Mouse (Mus musculus) ES-E14 (cell line): ENCODE data around the gene Sv2c.

ENCODE experiments used
- CHD2 ChIP-seq: IDR thresholded peaks from 2 replicates; pipeline ENCODE4 v1.6.1; 2014; ENCODE audit warnings: mild to moderate bottlenecking, low read depth, low read length, inconsistent platforms
- HCFC1 ChIP-seq: IDR thresholded peaks from 2 replicates; pipeline ENCODE4 v1.6.1; 2012; ENCODE audit warnings: low read length, inconsistent platforms, borderline replicate concordance; ENCODE audit not compliant: insufficient read depth
- MAFK ChIP-seq: IDR thresholded peaks from 2 replicates; pipeline ENCODE4 v1.6.1; 2014; ENCODE audit warnings: mild to moderate bottlenecking, low read depth, low read length, inconsistent platforms; ENCODE audit not compliant: insufficient read depth
- ZC3H11A ChIP-seq: IDR thresholded peaks from 2 replicates; pipeline ENCODE4 v1.6.1; 2012; ENCODE audit warnings: low read depth, mild to moderate bottlenecking, inconsistent platforms, low read length, borderline replicate concordance
- ZNF384 ChIP-seq: IDR thresholded peaks from 2 replicates; pipeline ENCODE4 v1.6.1; 2012; ENCODE audit warnings: low read depth, low read length, inconsistent platforms

- TF ChIP-seq MAFK (no peak), HCFC1 (no peak), CHD2 (no peak), ZNF384 (no peak), ZC3H11A (no peak)
These were observed at the start of gene Sv2c for GRCm38 (mm10) chr13:96132401-96132816.
